Mouse (Mus musculus) lung, postnatal 36 days (tissue): ENCODE measurements around the gene Ddrgk1.

ENCODE experiments used
- DNase-seq: peaks from one replicate; pipeline ENCODE4 v3.0.0; 2022; ENCODE audit warnings: mixed read lengths

Ddrgk1 gene

GRCm38 (mm10) chr2:130664102-130664701 is at the start of gene Ddrgk1:
Gene Ddrgk1 (minus strand): TSS chr2:130664659.
- peak; percentile 92 for DNase-seq

- DNase-seq: no peak
Measured at GRCm38 (mm10) chr2:130707057-130707456, 42.6 kb upstream of the Ddrgk1 start.

GRCm38 (mm10) chr2:130706602-130707001 is 42.1 kb upstream of the Ddrgk1 start:
- no peak for DNase-seq

- DNase-seq: no peak
Measured at GRCm38 (mm10) chr2:130705178-130705577, 40.7 kb upstream of the Ddrgk1 start.

- no peak for DNase-seq
Measured at GRCm38 (mm10) chr2:130704040-130705001, 39.9 kb upstream of the Ddrgk1 start.

- DNase-seq: no peak
Measured at GRCm38 (mm10) chr2:130697821-130698266, 33.4 kb upstream of the Ddrgk1 start.

GRCm38 (mm10) chr2:130697153-130697810 is 32.8 kb upstream of the Ddrgk1 start, which contains the start of gene Slc4a11:
Gene Slc4a11 (minus strand): TSS chr2:130697519.
- DNase-seq: peak; percentile 76

GRCm38 (mm10) chr2:130696700-130697152 is 32.3 kb upstream of the Ddrgk1 start:
- DNase-seq: peak; percentile 31

GRCm38 (mm10) chr2:130693563-130693962 is 29.1 kb upstream of the Ddrgk1 start:
- DNase-seq: no peak

GRCm38 (mm10) chr2:130689011-130689410 is 24.6 kb upstream of the Ddrgk1 start:
- DNase-seq: no peak

- DNase-seq: no peak
Measured at GRCm38 (mm10) chr2:130685426-130685825, 21.0 kb upstream of the Ddrgk1 start.

- no peak for DNase-seq
Measured at GRCm38 (mm10) chr2:130681531-130681930, 17.1 kb upstream of the Ddrgk1 start.

- no peak for DNase-seq
Measured at GRCm38 (mm10) chr2:130679899-130680298, 15.4 kb upstream of the Ddrgk1 start.

GRCm38 (mm10) chr2:130679154-130679553 is 14.7 kb upstream of the Ddrgk1 start:
- DNase-seq: no peak

GRCm38 (mm10) chr2:130677211-130677610 is 12.8 kb upstream of the Ddrgk1 start:
- no peak for DNase-seq

- peak; percentile 90 for DNase-seq
Measured at GRCm38 (mm10) chr2:130667559-130667958, 3.1 kb upstream of the Ddrgk1 start, which contains the start of gene Itpa. Gene Itpa (plus strand): TSS chr2:130667610.

GRCm38 (mm10) chr2:130663342-130663741 is 1.1 kb downstream of the Ddrgk1 start:
- no peak for DNase-seq

- no peak for DNase-seq
Measured at GRCm38 (mm10) chr2:130658530-130658929, 5.9 kb downstream of the Ddrgk1 start.

- no peak for DNase-seq
Measured at GRCm38 (mm10) chr2:130657541-130657940, 6.9 kb downstream of the Ddrgk1 start.

- DNase-seq: no peak
Measured at GRCm38 (mm10) chr2:130656536-130656935, 7.9 kb downstream of the Ddrgk1 start.

- no peak for DNase-seq
Measured at GRCm38 (mm10) chr2:130655660-130656339, 8.7 kb downstream of the Ddrgk1 start.

- DNase-seq: no peak
Measured at GRCm38 (mm10) chr2:130653760-130654159, 10.7 kb downstream of the Ddrgk1 start.
